Mouse (Mus musculus) small intestine, adult 2 months (tissue): ENCODE data around the gene 1500009L16Rik. TPM values are rescaled to one million over a fixed set of nuclear protein-coding genes. Genes with fewer than 3 reads are reported as not detected.

Source experiments
- H3K27ac ChIP-seq: fragments of 200-500 bp; 2 replicates; pipeline ENCODE4 v1.5.1; 2012; ENCODE audit warnings: low read depth, low read length, control low read depth, inconsistent platforms; ENCODE audit not compliant: insufficient read depth
- H3K27me3 ChIP-seq: fragments of 200-500 bp; 2 replicates; pipeline ENCODE4 v1.6.1; 2012; ENCODE audit warnings: mild to moderate bottlenecking, moderate library complexity, low read length, inconsistent platforms; ENCODE audit not compliant: control insufficient read depth, insufficient read depth
- H3K36me3 ChIP-seq: fragments of 200-500 bp; 2 replicates; pipeline ENCODE4 v1.6.1; 2012; ENCODE audit warnings: mild to moderate bottlenecking, low read length, control low read depth, inconsistent platforms; ENCODE audit not compliant: control insufficient read depth, insufficient read depth
- H3K4me1 ChIP-seq: fragments of 200-500 bp; 2 replicates; pipeline ENCODE4 v1.6.1; 2012; ENCODE audit warnings: low read length, inconsistent platforms, mixed read lengths; ENCODE audit not compliant: control insufficient read depth, insufficient read depth, insufficient read length
- H3K4me3 ChIP-seq: fragments of 200-500 bp; 2 replicates; pipeline ENCODE4 v1.5.1; 2012; ENCODE audit warnings: low read depth, mild to moderate bottlenecking, control low read depth, inconsistent platforms, low read length, moderate library complexity
- CTCF ChIP-seq: fragments of 200-500 bp; IDR thresholded peaks from 2 replicates; pipeline ENCODE4 v1.5.1; 2012; ENCODE audit warnings: low read depth, mild to moderate bottlenecking, control low read depth, inconsistent platforms, low read length, moderate library complexity, mixed read lengths; ENCODE audit not compliant: insufficient replicate concordance, insufficient read length; ENCODE audit errors: extremely low read depth
- POLR2A ChIP-seq: fragments of 200-500 bp; IDR thresholded peaks from 2 replicates; pipeline ENCODE4 v1.6.1; 2012; ENCODE audit warnings: low read depth, mild to moderate bottlenecking, control low read depth, inconsistent platforms, low read length, moderate library complexity
- WGBS: fragments of 180-500 bp; shearing (Covaris S2); methylation state at CpG from one replicate; pipeline ENCODE4 v1.1.7; 2018; 5-methylcytosine and 5-hydroxymethylcytosine counted together
- polyA plus RNA-seq: library from polyadenylated mRNA; depleted of rRNA; stranded (reverse); fragments of >200 nt; gene quantifications from 2 replicates; pipeline ENCODE4 v1.2.3, GENCODE M21; 2012

The 1500009L16Rik gene
- polyA plus RNA-seq, 1 experiment, result 1.5 TPM

DNA sequence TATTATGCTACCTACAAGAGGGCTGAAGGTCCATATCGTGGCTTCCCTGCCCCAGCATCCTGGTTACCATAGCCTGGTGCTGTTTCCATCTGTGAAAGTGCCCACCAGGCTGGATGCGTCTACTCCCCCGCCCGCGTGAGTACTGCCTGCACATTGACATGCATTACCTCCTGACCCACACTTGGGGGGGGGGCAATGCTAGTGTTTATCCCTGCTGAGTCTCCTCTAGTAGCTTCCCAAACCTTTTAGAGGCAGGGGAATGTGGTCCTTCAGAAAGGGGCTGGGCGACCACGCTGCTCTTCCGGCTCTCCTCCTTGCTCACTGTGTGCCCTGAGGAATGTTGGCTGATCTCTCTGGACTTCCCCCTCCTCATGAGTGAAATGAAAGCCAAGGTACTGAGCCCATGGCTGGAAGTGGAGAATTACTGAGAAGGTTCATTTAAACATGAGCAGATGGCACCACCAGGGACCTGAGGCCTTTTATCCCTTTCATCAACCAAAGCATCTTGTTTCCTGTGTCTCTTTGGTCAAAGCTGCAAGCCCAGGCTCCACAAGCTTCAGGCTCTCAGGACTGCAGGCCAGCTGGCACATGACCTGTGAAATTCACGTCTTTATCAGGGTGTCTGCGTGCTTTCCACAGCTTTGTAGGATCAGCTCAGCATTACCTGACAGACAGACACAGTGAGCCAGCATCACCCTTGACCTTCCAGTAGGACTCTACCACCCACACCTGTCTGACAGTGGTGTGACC is 59.9 kb downstream of the 1500009L16Rik start:
- 90% methylated on average over 10 of the region's 10 CpGs for WGBS
- Histone ChIP-seq H3K4me3 (no peak overlapping the region), H3K27ac (no peak overlapping the region), H3K36me3 (no peaks in the 10 kb centered on the region), H3K4me1 (no peaks in the 10 kb centered on the region), H3K27me3 (no peaks in the 10 kb centered on the region)
- TF ChIP-seq CTCF, result no peak
- TF ChIP-seq POLR2A, result no peak

- Histone ChIP-seq H3K27ac (no peak overlapping the region), H3K27me3 (no peaks in the 10 kb centered on the region), H3K4me1 (no peaks in the 10 kb centered on the region), H3K4me3 (no peak overlapping the region), H3K36me3 (no peaks in the 10 kb centered on the region)
- TF ChIP-seq CTCF, result peak; percentile 73; the same call in 1 of the 2 replicates
- TF ChIP-seq POLR2A, result no peak
- 33% methylated on average over 5 of the region's 5 CpGs for WGBS
These were observed 62.3 kb downstream of the 1500009L16Rik start for GRCm38 (mm10) chr10:83785003-83785402.

- no peaks in the 10 kb centered on the region for H3K36me3 ChIP-seq
- WGBS, result 58% methylated on average over 3 of the region's 3 CpGs
These were observed 63.1 kb downstream of the 1500009L16Rik start for GRCm38 (mm10) chr10:83785627-83786392.

DNA sequence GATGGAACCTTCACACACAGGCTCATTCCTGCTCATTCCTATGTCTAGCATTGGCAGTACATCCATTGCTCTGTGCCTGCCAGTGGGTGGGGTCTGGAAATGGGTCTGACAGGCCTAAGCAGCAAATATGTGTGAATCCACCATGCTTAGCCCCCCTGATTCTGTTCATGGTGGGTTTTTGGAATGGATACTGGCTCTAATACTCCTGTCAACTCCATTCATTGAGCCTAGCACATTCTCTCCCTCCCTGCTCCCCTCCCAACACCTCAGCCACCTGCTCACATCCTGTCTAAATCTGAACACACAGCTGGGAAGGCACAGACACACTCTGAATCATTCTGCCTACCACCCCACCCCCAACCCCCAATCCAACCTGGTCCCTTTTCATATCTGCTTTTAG is 72.4 kb downstream of the 1500009L16Rik start:
- Histone ChIP-seq H3K4me1 (no peaks in the 10 kb centered on the region), H3K27ac (no peak overlapping the region), H3K4me3 (no peak overlapping the region), H3K36me3 (no peaks in the 10 kb centered on the region), H3K27me3 (no peaks in the 10 kb centered on the region)
- TF ChIP-seq POLR2A (no peak), CTCF (no peak)

More at GRCm38 (mm10) chr10:83785627-83786392, 63.1 kb downstream of the 1500009L16Rik start:
- no peak for TF ChIP-seq POLR2A
- no peak for TF ChIP-seq CTCF
- Histone ChIP-seq H3K4me3 (no peak overlapping the region), H3K27ac (no peak overlapping the region), H3K4me1 (no peaks in the 10 kb centered on the region), H3K27me3 (no peaks in the 10 kb centered on the region)

DNA sequence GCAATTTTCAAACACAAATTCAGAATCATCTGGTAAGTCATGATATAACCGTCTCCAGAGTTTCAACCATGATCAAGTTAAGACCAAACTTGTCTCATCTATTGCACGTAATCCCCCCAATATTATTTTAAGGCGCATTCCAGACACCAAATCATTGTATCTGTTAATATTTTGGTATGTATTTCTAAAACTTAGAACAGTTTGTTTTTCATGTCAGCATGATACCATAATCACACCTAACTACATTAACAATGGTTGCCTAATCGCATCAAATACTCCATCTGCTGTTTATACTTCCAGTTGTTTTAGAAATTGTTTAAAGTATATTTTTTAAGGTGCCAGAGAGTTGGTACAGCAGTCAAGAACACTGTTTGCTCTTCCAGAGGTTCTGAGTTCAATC is 72.8 kb downstream of the 1500009L16Rik start:
- Histone ChIP-seq H3K4me1 (no peaks in the 10 kb centered on the region), H3K36me3 (no peaks in the 10 kb centered on the region), H3K27me3 (no peaks in the 10 kb centered on the region), H3K4me3 (no peak overlapping the region), H3K27ac (no peak overlapping the region)
- TF ChIP-seq POLR2A (no peak), CTCF (no peak)
- WGBS, result 92% methylated on average over 4 of the region's 4 CpGs

- Histone ChIP-seq H3K4me1 (no peaks in the 10 kb centered on the region; the same call in 1 of the 2 replicates), H3K27me3 (no peaks in the 10 kb centered on the region), H3K4me3 (no peak overlapping the region), H3K36me3 (no peaks in the 10 kb centered on the region), H3K27ac (no peak overlapping the region)
- 77% methylated on average over 6 of the region's 6 CpGs for WGBS
- TF ChIP-seq CTCF, result no peak
- TF ChIP-seq POLR2A, result no peak
These were observed 81.4 kb downstream of the 1500009L16Rik start for GRCm38 (mm10) chr10:83804021-83804420.

DNA sequence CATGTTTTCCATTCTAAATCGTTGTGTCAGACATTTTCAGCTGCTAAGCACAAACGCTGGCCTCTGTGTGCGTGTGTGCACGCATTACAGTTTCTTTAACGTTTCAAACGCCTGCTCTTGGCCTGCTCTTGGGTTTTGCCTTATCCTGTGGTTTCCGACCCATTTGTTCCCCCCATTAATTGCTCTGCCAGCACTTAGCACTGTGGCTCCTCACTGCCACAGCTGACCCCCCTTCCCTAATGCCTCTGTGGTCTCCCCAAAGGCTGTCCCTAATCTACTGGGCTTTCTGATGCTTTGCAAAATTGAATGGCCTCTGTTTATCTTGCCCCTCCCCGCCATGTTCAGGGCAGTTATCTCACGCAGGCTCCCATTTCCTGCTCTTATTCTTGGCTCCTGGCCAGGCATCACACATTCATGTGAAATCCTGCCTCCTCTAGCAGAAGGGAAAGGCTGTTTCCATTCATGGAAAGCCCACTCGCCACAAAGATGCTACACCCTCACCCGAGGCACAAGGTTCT is 82.6 kb downstream of the 1500009L16Rik start:
- H3K27me3 ChIP-seq, result no peaks in the 10 kb centered on the region
- H3K27ac ChIP-seq, result no peak overlapping the region

More for the DNA sequence above, 82.6 kb downstream of the 1500009L16Rik start:
- H3K4me3 ChIP-seq, result no peak overlapping the region
- H3K4me1 ChIP-seq, result no peaks in the 10 kb centered on the region; the same call in 1 of the 2 replicates
- no peak for TF ChIP-seq POLR2A
- no peak for TF ChIP-seq CTCF
- H3K36me3 ChIP-seq, result no peaks in the 10 kb centered on the region
- WGBS, result 25% methylated on average over 11 of the region's 11 CpGs
